21 mouse cellular contexts compared by ENCODE assay signal in genomic region chr7:109813330-109814140, GRCm38 (mm10). TPM values are rescaled to one million over a fixed set of nuclear protein-coding genes. Genes with fewer than 3 reads are reported as not detected.
DNase-seq lines count a peak whose midpoint lies in the region; ATAC-seq lines count a peak whose summit lies in the region.
"Had no signal": no experiment of that assay in that cellular context is flagged by ENCODE, and none has a peak within 500 bp of the region (broad histone marks: within the 10 kb centered on the region; RNA-seq: fewer than 3 reads in every experiment).

No protein-coding gene starts in this region.

- no peak overlapping the region for H3K9ac ChIP-seq in hindbrain, embryonic 13.5 days
- H3K9ac ChIP-seq in forebrain, embryonic 14.5 days (ENCODE audit: low read length) = no peak overlapping the region
- H3K9ac ChIP-seq in neural tube, embryonic 11.5 days (ENCODE audit: low read length) = no peak overlapping the region
- no peak overlapping the region for H3K9ac ChIP-seq in kidney, embryonic 15.5 days
- H3K9ac ChIP-seq: heart, embryonic 13.5 days; limb, embryonic 13.5 days; liver, embryonic 15.5 days had no signal

- H3K4me3 ChIP-seq in hindbrain, embryonic 10.5 days = no peak overlapping the region
- no peak overlapping the region for H3K4me3 ChIP-seq in hindbrain, embryonic 13.5 days
- no peak overlapping the region for H3K4me3 ChIP-seq in forebrain, embryonic 14.5 days (ENCODE audit: low read depth, low read length)
- no peak overlapping the region for H3K4me3 ChIP-seq in neural tube, embryonic 11.5 days (ENCODE audit: low read depth, low read length)
- H3K4me3 ChIP-seq in kidney, embryonic 15.5 days (replicated peaks) = no peak overlapping the region
- H3K4me3 ChIP-seq: heart, embryonic 13.5 days; limb, embryonic 13.5 days; liver, embryonic 15.5 days had no signal

- H3K27me3 ChIP-seq in hindbrain, embryonic 10.5 days (ENCODE audit: insufficient read depth, poor library complexity, severe bottlenecking) = peaks cover 37% of the 10 kb centered on the region
- no peaks in the 10 kb centered on the region for H3K27me3 ChIP-seq in hindbrain, embryonic 13.5 days
- H3K27me3 ChIP-seq in forebrain, embryonic 14.5 days (replicated peaks; ENCODE audit: control insufficient read depth, insufficient read depth, low read length) = peaks cover 38% of the 10 kb centered on the region
- H3K27me3 ChIP-seq in neural tube, embryonic 11.5 days (ENCODE audit: control insufficient read depth, insufficient read depth, low read length) = no peaks in the 10 kb centered on the region
- no peaks in the 10 kb centered on the region for H3K27me3 ChIP-seq in kidney, embryonic 15.5 days
- H3K27me3 ChIP-seq: heart, embryonic 13.5 days; limb, embryonic 13.5 days had no signal

- peaks cover 16% of the 10 kb centered on the region; the same call in 1 of the 2 replicates for H3K36me3 ChIP-seq in hindbrain, embryonic 10.5 days
- H3K36me3 ChIP-seq in hindbrain, embryonic 13.5 days = no peaks in the 10 kb centered on the region
- H3K36me3 ChIP-seq in forebrain, embryonic 14.5 days (ENCODE audit: control insufficient read depth, insufficient read depth, low read length) = no peaks in the 10 kb centered on the region
- H3K36me3 ChIP-seq in neural tube, embryonic 11.5 days (ENCODE audit: control insufficient read depth, insufficient read depth, low read length) = no peaks in the 10 kb centered on the region
- no peaks in the 10 kb centered on the region for H3K36me3 ChIP-seq in kidney, embryonic 15.5 days
- H3K36me3 ChIP-seq: limb, embryonic 13.5 days; liver, embryonic 15.5 days had no signal

- no peak overlapping the region for H3K4me2 ChIP-seq in hindbrain, embryonic 13.5 days
- H3K4me2 ChIP-seq in forebrain, embryonic 14.5 days (ENCODE audit: low read length) = no peak overlapping the region
- H3K4me2 ChIP-seq in neural tube, embryonic 11.5 days (ENCODE audit: low read depth) = no peak overlapping the region
- no peak overlapping the region for H3K4me2 ChIP-seq in kidney, embryonic 15.5 days
- H3K4me2 ChIP-seq: heart, embryonic 13.5 days; limb, embryonic 13.5 days; liver, embryonic 15.5 days had no signal

- peak overlapping the region; percentile 76 for H3K27ac ChIP-seq in hindbrain, embryonic 10.5 days
- no peak overlapping the region for H3K27ac ChIP-seq in hindbrain, embryonic 13.5 days
- H3K27ac ChIP-seq in forebrain, embryonic 14.5 days (ENCODE audit: low read depth, low read length) = no peak overlapping the region
- H3K27ac ChIP-seq in neural tube, embryonic 11.5 days (ENCODE audit: low read depth, low read length) = peak overlapping the region; percentile 88
- no peak overlapping the region for H3K27ac ChIP-seq in kidney, embryonic 15.5 days
- H3K27ac ChIP-seq: heart, embryonic 13.5 days; limb, embryonic 13.5 days; liver, embryonic 15.5 days; macrophage; stomach, postnatal 0 days had no signal

- no peak for ATAC-seq in hindbrain, embryonic 13.5 days (ENCODE audit: low FRiP score)
- ATAC-seq in forebrain, embryonic 14.5 days = peak; percentile 70
- peak; percentile 87 for ATAC-seq in neural tube, embryonic 11.5 days (ENCODE audit: insufficient read depth, low FRiP score, low TSS enrichment)
- no peak for ATAC-seq in kidney, embryonic 15.5 days (replicated peaks; ENCODE audit: low FRiP score)

- H3K9me3 ChIP-seq in hindbrain, embryonic 10.5 days = no peaks in the 10 kb centered on the region
- no peaks in the 10 kb centered on the region for H3K9me3 ChIP-seq in hindbrain, embryonic 13.5 days
- no peaks in the 10 kb centered on the region for H3K9me3 ChIP-seq in forebrain, embryonic 14.5 days (replicated peaks; ENCODE audit: control insufficient read depth, low read length)
- no peaks in the 10 kb centered on the region for H3K9me3 ChIP-seq in neural tube, embryonic 11.5 days (ENCODE audit: control insufficient read depth, low read length)
- no peaks in the 10 kb centered on the region for H3K9me3 ChIP-seq in kidney, embryonic 15.5 days (replicated peaks)
- H3K9me3 ChIP-seq: heart, embryonic 13.5 days; limb, embryonic 13.5 days; liver, embryonic 15.5 days had no signal

- peaks cover 25% of the 10 kb centered on the region for H3K4me1 ChIP-seq in hindbrain, embryonic 10.5 days (replicated peaks)
- H3K4me1 ChIP-seq in hindbrain, embryonic 13.5 days (replicated peaks) = peaks cover 5% of the 10 kb centered on the region; the same call in 1 of the 2 replicates
- H3K4me1 ChIP-seq in forebrain, embryonic 14.5 days (ENCODE audit: control insufficient read depth, insufficient read depth, low read length) = 0 out of 2 replicates have a peak, but pooled peaks cover 2% of the 10 kb centered on the region
- H3K4me1 ChIP-seq in neural tube, embryonic 11.5 days (ENCODE audit: control insufficient read depth, insufficient read depth, low read length) = peaks cover 11% of the 10 kb centered on the region
- H3K4me1 ChIP-seq in kidney, embryonic 15.5 days = no peaks in the 10 kb centered on the region
- H3K4me1 ChIP-seq: limb, embryonic 13.5 days had no signal

- WGBS in hindbrain, embryonic 10.5 days = 23% methylated on average over 4 of the region's 4 CpGs
- WGBS in hindbrain, embryonic 13.5 days = 17% methylated on average over 4 of the region's 4 CpGs
- 5% methylated on average over 4 of the region's 4 CpGs for whole genome bisulfite sequencing in forebrain, embryonic 14.5 days
- WGBS in neural tube, embryonic 11.5 days = 34% methylated on average over 4 of the region's 4 CpGs
- WGBS in kidney, embryonic 15.5 days = 73% methylated on average over 4 of the region's 4 CpGs

- peak; percentile 21 for DNase-seq in hindbrain, embryonic 10.5 days (ENCODE audit: low spot score)
- peak; percentile 68 for DNase-seq in embryo, embryonic 10.5 days (ENCODE audit: low spot score)
- peak; percentile 51 for DNase-seq in forebrain, embryonic 14.5 days (ENCODE audit: low spot score)
- peak; percentile 48 for DNase-seq in neural tube, embryonic 11.5 days (ENCODE audit: low spot score)
- DNase-seq in natural killer cell, adult 2 months (ENCODE audit: low spot score in 2 of 2) = no peak
- DNase-seq in cerebellum, adult 11-12 months = no peak
- DNase-seq: adrenal gland, postnatal 25 days; cerebellum, adult 2 months; heart, postnatal 36 days; kidney, adult 11 months; kidney, postnatal 10 days; layer of hippocampus, postnatal 36 days; right cerebral cortex, postnatal 4 days had no signal

RNA-seq across cellular contexts. Expression of gene Nrip3, which starts 31.7 kb away (rescaled TPM):
- 0.68 and 0.86 TPM in 2 replicates for polyA plus RNA-seq in hindbrain, embryonic 10.5 days (2016; fragmentation: Nextera tagmentation; extraction: Ambion mirVana)
- polyA plus RNA-seq in hindbrain, embryonic 13.5 days (2015; fragmentation: Nextera tagmentation; extraction: Ambion mirVana) = 3.9 and 4.1 TPM in 2 replicates
- polyA plus RNA-seq in forebrain, embryonic 14.5 days (2014; fragmentation: Nextera tagmentation; extraction: Ambion mirVana) = 4.5 and 6.8 TPM in 2 replicates
- 0.95 and 2.3 TPM in 2 replicates for polyA plus RNA-seq in neural tube, embryonic 11.5 days (2014; fragmentation: Nextera tagmentation; extraction: Ambion mirVana)
- 0.53 and 0.57 TPM in 2 replicates for polyA plus RNA-seq in kidney, embryonic 15.5 days (2015; fragmentation: Nextera tagmentation; extraction: Ambion mirVana)
- polyA plus RNA-seq: macrophage had no signal

RNA-seq across cellular contexts. Expression of gene Scube2, which starts 51.9 kb away (rescaled TPM):
- 4.7 and 5.8 TPM in 2 replicates for polyA plus RNA-seq in hindbrain, embryonic 10.5 days (2016; fragmentation: Nextera tagmentation; extraction: Ambion mirVana)
- 1.4 and 1.9 TPM in 2 replicates for polyA plus RNA-seq in hindbrain, embryonic 13.5 days (2015; fragmentation: Nextera tagmentation; extraction: Ambion mirVana)
- 0.38 and 0.89 TPM in 2 replicates for polyA plus RNA-seq in forebrain, embryonic 14.5 days (2014; fragmentation: Nextera tagmentation; extraction: Ambion mirVana)
- polyA plus RNA-seq in neural tube, embryonic 11.5 days (2014; fragmentation: Nextera tagmentation; extraction: Ambion mirVana) = 19.4 and 22.1 TPM in 2 replicates
- polyA plus RNA-seq in kidney, embryonic 15.5 days (2015; fragmentation: Nextera tagmentation; extraction: Ambion mirVana) = 0.89 and 1.0 TPM in 2 replicates
- polyA plus RNA-seq: macrophage; thymus, postnatal 0 days had no signal

Comparison
In these comparisons a context has a peak if more than half of its experiments do, and no peak if none do; other contexts are left out.
1. H3K27ac ChIP-seq: peak in hindbrain, embryonic 10.5 days (single experiment) and neural tube, embryonic 11.5 days (single experiment); none in hindbrain, embryonic 13.5 days (single experiment), forebrain, embryonic 14.5 days (single experiment) and kidney, embryonic 15.5 days (single experiment).
2. DNase-seq: peak in hindbrain, embryonic 10.5 days (single experiment), embryo, embryonic 10.5 days (single experiment), forebrain, embryonic 14.5 days (single experiment) and neural tube, embryonic 11.5 days (single experiment); none in natural killer cell, adult 2 months (0 of 2) and cerebellum, adult 11-12 months (single experiment).
3. ATAC-seq: peak in forebrain, embryonic 14.5 days (single experiment) and neural tube, embryonic 11.5 days (single experiment); none in hindbrain, embryonic 13.5 days (single experiment) and kidney, embryonic 15.5 days (single experiment).